Mouse (Mus musculus) lung, adult 18-20 months (tissue): ENCODE results near the gene Braf.

Experiments used
- DNase-seq, 2 experiments: peaks; one replicate each; pipeline ENCODE4 v3.0.0; 2022; ENCODE audit warnings: mixed read lengths in 2 of 2

Braf gene

DNA sequence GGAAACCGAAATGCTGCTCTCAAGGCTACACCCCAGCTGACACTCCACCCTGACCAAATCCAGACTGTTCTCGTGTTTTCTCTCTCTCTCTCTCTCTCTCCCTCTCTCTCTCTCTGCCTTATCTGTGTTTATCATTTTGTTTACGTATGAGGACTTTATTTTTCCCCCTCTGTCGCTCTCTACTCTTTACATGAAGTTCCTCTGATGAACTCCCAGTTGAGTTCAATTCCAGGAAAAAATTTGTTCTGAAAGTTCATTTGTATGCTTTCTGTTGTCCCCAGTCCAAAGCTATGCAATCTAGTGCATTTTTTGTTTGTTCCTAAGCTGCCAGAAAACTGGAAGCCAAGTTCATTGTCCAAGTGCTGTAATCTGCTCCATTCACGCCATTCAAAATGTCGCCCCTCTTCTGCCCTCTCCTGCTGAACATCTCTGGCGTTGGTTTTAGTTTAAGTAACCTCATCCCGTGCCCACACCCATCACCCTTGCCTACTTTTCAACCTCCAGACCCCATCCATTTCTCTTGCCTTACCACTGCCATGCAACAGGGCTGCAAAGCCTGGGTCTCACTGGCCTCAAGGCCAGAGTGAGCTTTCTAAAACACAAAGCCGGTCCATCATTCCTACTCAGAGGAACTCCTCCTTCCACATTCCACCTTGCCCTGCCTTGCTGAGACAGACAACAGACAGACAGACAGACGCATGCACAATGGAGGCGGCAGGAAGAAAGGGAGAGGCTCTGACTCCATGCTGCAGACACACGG, 170.2 kb downstream of the Braf start:
- no peak for DNase-seq
